Mouse (Mus musculus): ENCODE results near the gene Igfn1. TPM values are rescaled to one million over a fixed set of nuclear protein-coding genes. Genes with fewer than 3 reads are reported as not detected.

Gene Igfn1
- 0.09 TPM in 1 of 2 replicates, not detected in the other for polyA plus RNA-seq (2016; fragmentation: Nextera tagmentation; extraction: Ambion mirVana)

GRCm38 (mm10) chr1:136006292-136006748 is at the start of gene Igfn1:
TSS of gene Igfn1 (minus strand) at chr1:136006342.
- Histone ChIP-seq H3K4me1 (replicated peaks) (peaks cover 13% of the 10 kb centered on the region), H3K36me3 (no peaks in the 10 kb centered on the region), H3K4me3 (peak within 1 kb of the TSS; percentile 61), H3K27me3 (ENCODE audit: insufficient read depth, poor library complexity, severe bottlenecking) (peaks cover 38% of the 10 kb centered on the region), H3K9me3 (no peaks in the 10 kb centered on the region), H3K27ac (no peak within 1 kb of the TSS)
- no peak for DNase-seq (ENCODE audit: low spot score)
- 75% methylated on average over 3 of the region's 3 CpGs for WGBS

- no peak overlapping the region for H3K27ac ChIP-seq
- 48% methylated on average over 3 of the region's 3 CpGs for WGBS
- peak; percentile 5 for DNase-seq (ENCODE audit: low spot score)
- H3K9me3 ChIP-seq: no peaks in the 10 kb centered on the region
- H3K36me3 ChIP-seq: no peaks in the 10 kb centered on the region
- H3K4me3 ChIP-seq: no peak overlapping the region
- peaks cover 41% of the 10 kb centered on the region for H3K27me3 ChIP-seq (ENCODE audit: insufficient read depth, poor library complexity, severe bottlenecking)
- peaks cover 44% of the 10 kb centered on the region for H3K4me1 ChIP-seq (replicated peaks)
These were observed 49.6 kb upstream of the Igfn1 start for GRCm38 (mm10) chr1:136055771-136056170.

- DNase-seq (ENCODE audit: low spot score): no peak
- no peaks in the 10 kb centered on the region for H3K36me3 ChIP-seq
- peaks cover 47% of the 10 kb centered on the region for H3K4me1 ChIP-seq (replicated peaks)
- WGBS: 27% methylated on average over 11 of the region's 11 CpGs
- H3K27ac ChIP-seq: 0 out of 2 replicates have a peak within 1 kb of the TSS, but pooled peaks have one; percentile 2
- H3K4me3 ChIP-seq: no peak within 1 kb of the TSS; the same call in 1 of the 2 replicates
- H3K27me3 ChIP-seq (ENCODE audit: insufficient read depth, poor library complexity, severe bottlenecking): peaks cover 68% of the 10 kb centered on the region
- no peaks in the 10 kb centered on the region for H3K9me3 ChIP-seq
These were observed 46.4 kb upstream of the Igfn1 start, which contains the start of gene Cacna1s for GRCm38 (mm10) chr1:136052547-136052946. TSS of gene Cacna1s (plus strand) at chr1:136052750.

- WGBS: 0% methylated on average over 6 of the region's 6 CpGs
- DNase-seq (ENCODE audit: low spot score): peak; percentile 80
- Histone ChIP-seq H3K4me1 (replicated peaks) (peaks cover 38% of the 10 kb centered on the region), H3K27ac (0 out of 2 replicates have a peak overlapping the region, but pooled peaks have one; percentile 56), H3K4me3 (peak overlapping the region; percentile 49), H3K36me3 (no peaks in the 10 kb centered on the region), H3K27me3 (ENCODE audit: insufficient read depth, poor library complexity, severe bottlenecking) (peaks cover 73% of the 10 kb centered on the region), H3K9me3 (no peaks in the 10 kb centered on the region)
These were observed 45.3 kb upstream of the Igfn1 start for GRCm38 (mm10) chr1:136051465-136051864.

GRCm38 (mm10) chr1:136051013-136051315 is 44.8 kb upstream of the Igfn1 start:
- Histone ChIP-seq H3K4me3 (peak overlapping the region; percentile 49), H3K27ac (peak overlapping the region; percentile 56; the same call in 1 of the 2 replicates), H3K36me3 (no peaks in the 10 kb centered on the region), H3K4me1 (replicated peaks) (peaks cover 33% of the 10 kb centered on the region), H3K9me3 (no peaks in the 10 kb centered on the region), H3K27me3 (ENCODE audit: insufficient read depth, poor library complexity, severe bottlenecking) (peaks cover 73% of the 10 kb centered on the region)
- peak; percentile 35 for DNase-seq (ENCODE audit: low spot score)
- 2% methylated on average over 36 of the region's 36 CpGs for WGBS

- DNase-seq (ENCODE audit: low spot score): peak; percentile 17
- H3K4me3 ChIP-seq: peak within 1 kb of the TSS; percentile 49
- peaks cover 73% of the 10 kb centered on the region for H3K27me3 ChIP-seq (ENCODE audit: insufficient read depth, poor library complexity, severe bottlenecking)
- H3K36me3 ChIP-seq: no peaks in the 10 kb centered on the region
- WGBS: 18% methylated on average over 29 of the region's 29 CpGs
- H3K9me3 ChIP-seq: no peaks in the 10 kb centered on the region
- H3K27ac ChIP-seq: peak within 1 kb of the TSS; percentile 56; the same call in 1 of the 2 replicates
- H3K4me1 ChIP-seq (replicated peaks): peaks cover 28% of the 10 kb centered on the region
These were observed 44.3 kb upstream of the Igfn1 start, which contains the start of gene Ascl5 for GRCm38 (mm10) chr1:136050312-136051012. TSS of gene Ascl5 (plus strand) at chr1:136050804.

- no peak for DNase-seq (ENCODE audit: low spot score)
- Histone ChIP-seq H3K27ac (no peak overlapping the region), H3K36me3 (no peaks in the 10 kb centered on the region), H3K4me3 (no peak overlapping the region), H3K4me1 (replicated peaks) (peaks cover 27% of the 10 kb centered on the region), H3K27me3 (ENCODE audit: insufficient read depth, poor library complexity, severe bottlenecking) (peaks cover 53% of the 10 kb centered on the region), H3K9me3 (no peaks in the 10 kb centered on the region)
- 74% methylated on average over 9 of the region's 9 CpGs for WGBS
These were observed 41.8 kb upstream of the Igfn1 start for GRCm38 (mm10) chr1:136047894-136048293.

GRCm38 (mm10) chr1:136047432-136047831 is 41.3 kb upstream of the Igfn1 start:
- H3K36me3 ChIP-seq: no peaks in the 10 kb centered on the region
- H3K4me1 ChIP-seq (replicated peaks): peaks cover 23% of the 10 kb centered on the region
- 2% methylated on average over 2 of the region's 2 CpGs for WGBS
- H3K4me3 ChIP-seq: no peak overlapping the region
- DNase-seq (ENCODE audit: low spot score): peak; percentile 40
- no peak overlapping the region for H3K27ac ChIP-seq
- no peaks in the 10 kb centered on the region for H3K9me3 ChIP-seq
- H3K27me3 ChIP-seq (ENCODE audit: insufficient read depth, poor library complexity, severe bottlenecking): peaks cover 49% of the 10 kb centered on the region

- H3K36me3 ChIP-seq: no peaks in the 10 kb centered on the region
- peak; percentile 61 for DNase-seq (ENCODE audit: low spot score)
- H3K4me3 ChIP-seq: no peak overlapping the region
- H3K4me1 ChIP-seq (replicated peaks): peaks cover 11% of the 10 kb centered on the region
- no peaks in the 10 kb centered on the region for H3K9me3 ChIP-seq
- 17% methylated on average over 4 of the region's 4 CpGs for WGBS
- H3K27me3 ChIP-seq (ENCODE audit: insufficient read depth, poor library complexity, severe bottlenecking): peaks cover 46% of the 10 kb centered on the region
- H3K27ac ChIP-seq: no peak overlapping the region
These were observed 39.6 kb upstream of the Igfn1 start for GRCm38 (mm10) chr1:136045774-136046173.

GRCm38 (mm10) chr1:136040874-136041273 is 34.7 kb upstream of the Igfn1 start:
- Histone ChIP-seq H3K36me3 (peaks cover under 1% of the 10 kb centered on the region; the same call in 1 of the 2 replicates), H3K27ac (no peak overlapping the region), H3K27me3 (ENCODE audit: insufficient read depth, poor library complexity, severe bottlenecking) (peaks cover 28% of the 10 kb centered on the region), H3K4me3 (no peak overlapping the region), H3K9me3 (no peaks in the 10 kb centered on the region), H3K4me1 (replicated peaks) (peaks cover 12% of the 10 kb centered on the region)
- 29% methylated on average over 4 of the region's 4 CpGs for WGBS
- DNase-seq (ENCODE audit: low spot score): no peak

- Histone ChIP-seq H3K27ac (peak overlapping the region; percentile 16; the same call in 1 of the 2 replicates), H3K9me3 (no peaks in the 10 kb centered on the region), H3K4me3 (no peak overlapping the region), H3K36me3 (peaks cover 5% of the 10 kb centered on the region), H3K27me3 (ENCODE audit: insufficient read depth, poor library complexity, severe bottlenecking) (peaks cover 28% of the 10 kb centered on the region), H3K4me1 (replicated peaks) (peaks cover 12% of the 10 kb centered on the region)
- no peak for DNase-seq (ENCODE audit: low spot score)
- WGBS: 19% methylated on average over 11 of the region's 11 CpGs
These were observed 34.3 kb upstream of the Igfn1 start for GRCm38 (mm10) chr1:136040452-136040851.

GRCm38 (mm10) chr1:136038746-136039538 is 32.8 kb upstream of the Igfn1 start:
- Histone ChIP-seq H3K4me3 (no peak overlapping the region), H3K36me3 (peaks cover 20% of the 10 kb centered on the region), H3K9me3 (no peaks in the 10 kb centered on the region), H3K4me1 (replicated peaks) (peaks cover 12% of the 10 kb centered on the region), H3K27me3 (ENCODE audit: insufficient read depth, poor library complexity, severe bottlenecking) (peaks cover 28% of the 10 kb centered on the region), H3K27ac (no peak overlapping the region)
- WGBS: 74% methylated on average over 5 of the region's 5 CpGs
- DNase-seq (ENCODE audit: low spot score): no peak

- Histone ChIP-seq H3K4me3 (no peak overlapping the region), H3K27ac (no peak overlapping the region), H3K4me1 (replicated peaks) (no peaks in the 10 kb centered on the region), H3K27me3 (ENCODE audit: insufficient read depth, poor library complexity, severe bottlenecking) (no peaks in the 10 kb centered on the region), H3K36me3 (peaks cover 80% of the 10 kb centered on the region), H3K9me3 (no peaks in the 10 kb centered on the region)
- 74% methylated on average over 7 of the region's 7 CpGs for WGBS
- DNase-seq (ENCODE audit: low spot score): no peak
These were observed 26.8 kb upstream of the Igfn1 start for GRCm38 (mm10) chr1:136032961-136033360.
